Mouse (Mus musculus): ENCODE results near the gene Hspa1a. TPM values are rescaled to one million over a fixed set of nuclear protein-coding genes. Genes with fewer than 3 reads are reported as not detected.
"Not testable (repeated sequence)": the region's sequence is repeated elsewhere in the genome, so short reads cannot be mapped to it uniquely, and the experiment has no call there.

Hspa1a gene
- 3.7 and 4.4 TPM in 2 replicates for polyA plus RNA-seq (2015; fragmentation: Nextera tagmentation; extraction: Ambion mirVana)

DNA sequence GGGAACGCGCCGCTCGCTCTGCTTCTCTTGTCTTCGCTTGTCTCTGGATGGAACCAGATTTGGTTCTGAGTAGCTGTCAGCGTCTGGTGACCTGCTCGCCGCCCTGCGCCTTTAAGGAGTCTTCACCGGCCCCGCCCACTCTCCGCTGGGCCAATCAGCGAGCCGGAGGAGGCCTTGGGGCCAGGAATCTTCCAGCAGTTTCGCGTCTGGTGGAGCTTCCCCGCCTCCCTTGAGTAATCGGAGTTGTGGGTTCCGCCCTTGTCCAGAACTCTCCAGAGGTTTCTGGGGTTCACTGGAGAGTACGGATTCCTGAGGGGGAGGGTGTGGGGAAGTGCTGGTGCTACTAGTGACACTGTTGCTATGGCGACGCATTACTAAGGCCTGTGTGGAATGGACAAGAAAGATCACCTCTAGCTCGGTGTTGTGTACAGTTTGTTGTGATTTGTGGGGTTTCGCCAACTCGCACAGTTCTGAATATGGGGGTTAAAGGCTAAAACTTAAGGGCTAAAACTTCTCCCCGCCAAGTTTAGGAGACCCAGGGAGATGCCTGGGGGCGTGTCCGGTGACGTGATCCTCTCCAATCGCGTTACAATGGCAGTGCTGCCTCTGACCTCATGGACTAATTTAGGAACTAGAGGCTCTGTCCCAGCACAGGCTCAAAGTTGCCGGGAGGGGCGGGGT, at the start of gene Hspa1a, which contains the start of gene Hspa1l:
Gene Hspa1a (minus strand): TSS at position 88 of the 681 bp plus-strand sequence.
Gene Hspa1l (plus strand): TSS at position 635 of the 681 bp plus-strand sequence.
- H3K36me3 ChIP-seq, H3K27ac ChIP-seq, H3K9me3 ChIP-seq, H3K4me1 ChIP-seq: not testable (repeated sequence)
- Histone ChIP-seq H3K9ac (peak within 1 kb of the TSS; percentile 55), H3K4me3 (peak within 1 kb of the TSS; percentile 51), H3K4me2 (replicated peaks) (peak within 1 kb of the TSS; percentile 81), H3K27me3 (peaks cover 35% of the 10 kb centered on the region)
- peak; percentile 93 for ATAC-seq (ENCODE audit: low FRiP score, low read depth)
- WGBS = under 1% methylated on average over 32 of the region's 33 CpGs

GRCm38 (mm10) chr17:35021163-35021808, 49.3 kb upstream of the Hspa1a start:
- Histone ChIP-seq H3K4me2 (replicated peaks) (peak overlapping the region; percentile 46), H3K9ac (no peak overlapping the region), H3K4me1 (peaks cover 17% of the 10 kb centered on the region), H3K27me3 (no peaks in the 10 kb centered on the region), H3K4me3 (no peak overlapping the region), H3K9me3 (no peaks in the 10 kb centered on the region), H3K36me3 (peaks cover 16% of the 10 kb centered on the region), H3K27ac (no peak overlapping the region)
- 15% methylated on average over 17 of the region's 17 CpGs for WGBS
- ATAC-seq (ENCODE audit: low FRiP score, low read depth) = peak; percentile 20; the same call in 1 of the 2 replicates

GRCm38 (mm10) chr17:35020551-35020950, 48.6 kb upstream of the Hspa1a start:
- no peak overlapping the region for H3K9ac ChIP-seq

GRCm38 (mm10) chr17:35019894-35020293, 47.9 kb upstream of the Hspa1a start:
- Histone ChIP-seq H3K27ac (no peak overlapping the region), H3K4me1 (peaks cover 12% of the 10 kb centered on the region), H3K9me3 (no peaks in the 10 kb centered on the region), H3K4me2 (replicated peaks) (no peak overlapping the region), H3K36me3 (peaks cover 30% of the 10 kb centered on the region), H3K4me3 (no peak overlapping the region), H3K9ac (no peak overlapping the region), H3K27me3 (no peaks in the 10 kb centered on the region)
- 72% methylated on average over 11 of the region's 11 CpGs for WGBS
- no peak for ATAC-seq (ENCODE audit: low FRiP score, low read depth)

More at GRCm38 (mm10) chr17:35020551-35020950, 48.6 kb upstream of the Hspa1a start:
- Histone ChIP-seq H3K9me3 (no peaks in the 10 kb centered on the region), H3K27me3 (no peaks in the 10 kb centered on the region), H3K36me3 (peaks cover 23% of the 10 kb centered on the region), H3K4me1 (peaks cover 12% of the 10 kb centered on the region), H3K4me2 (replicated peaks) (no peak overlapping the region), H3K4me3 (no peak overlapping the region), H3K27ac (no peak overlapping the region)
- WGBS = 79% methylated on average over 8 of the region's 8 CpGs
- no peak for ATAC-seq (ENCODE audit: low FRiP score, low read depth)

DNA sequence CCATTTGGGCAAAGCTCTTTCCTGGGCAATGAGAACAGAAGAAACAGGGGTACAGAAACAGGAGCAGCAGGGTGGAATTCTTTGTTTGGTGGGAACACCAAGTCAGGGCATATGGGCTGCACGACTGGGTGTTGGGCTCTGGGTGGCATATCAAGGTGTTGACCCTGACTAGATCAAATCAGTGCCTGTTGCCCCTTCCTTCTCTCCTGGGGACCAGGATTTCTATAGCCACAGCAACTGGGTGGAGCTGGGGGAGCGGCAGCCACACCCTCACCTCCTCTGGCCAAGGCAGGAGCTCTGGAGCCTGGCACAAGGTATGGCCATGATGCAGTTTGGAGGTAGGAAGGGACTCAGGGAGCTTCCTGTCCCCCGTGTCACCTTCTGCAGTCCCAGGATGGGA, 46.2 kb upstream of the Hspa1a start:
- no peak overlapping the region for H3K9ac ChIP-seq
- H3K4me2 ChIP-seq (replicated peaks) = no peak overlapping the region
- no peak overlapping the region for H3K4me3 ChIP-seq
- no peak overlapping the region for H3K27ac ChIP-seq
- H3K27me3 ChIP-seq = no peaks in the 10 kb centered on the region
- no peak for ATAC-seq (ENCODE audit: low FRiP score, low read depth)
- peaks cover 12% of the 10 kb centered on the region for H3K4me1 ChIP-seq
- peaks cover 47% of the 10 kb centered on the region for H3K36me3 ChIP-seq
- WGBS = 86% methylated on average over 3 of the region's 3 CpGs
- H3K9me3 ChIP-seq = no peaks in the 10 kb centered on the region

GRCm38 (mm10) chr17:35017706-35018030, 45.7 kb upstream of the Hspa1a start:
- no peak overlapping the region; the same call in 1 of the 2 replicates for H3K9ac ChIP-seq
- H3K4me1 ChIP-seq = peaks cover 12% of the 10 kb centered on the region
- no peak overlapping the region for H3K4me2 ChIP-seq (replicated peaks)
- WGBS = 70% methylated on average over 14 of the region's 14 CpGs
- no peaks in the 10 kb centered on the region for H3K27me3 ChIP-seq
- H3K4me3 ChIP-seq = no peak overlapping the region
- H3K9me3 ChIP-seq = no peaks in the 10 kb centered on the region
- peaks cover 52% of the 10 kb centered on the region for H3K36me3 ChIP-seq
- no peak overlapping the region for H3K27ac ChIP-seq
- ATAC-seq (ENCODE audit: low FRiP score, low read depth) = no peak

GRCm38 (mm10) chr17:35016791-35017705, 45.1 kb upstream of the Hspa1a start:
- no peak overlapping the region for H3K27ac ChIP-seq
- no peak for ATAC-seq (ENCODE audit: low FRiP score, low read depth)
- no peaks in the 10 kb centered on the region for H3K9me3 ChIP-seq
- H3K4me1 ChIP-seq = peaks cover 12% of the 10 kb centered on the region
- peak overlapping the region; percentile 35; the same call in 1 of the 2 replicates for H3K9ac ChIP-seq
- H3K27me3 ChIP-seq = no peaks in the 10 kb centered on the region
- H3K4me2 ChIP-seq (replicated peaks) = no peak overlapping the region
- 78% methylated on average over 10 of the region's 10 CpGs for WGBS
- peaks cover 58% of the 10 kb centered on the region for H3K36me3 ChIP-seq
- no peak overlapping the region for H3K4me3 ChIP-seq

GRCm38 (mm10) chr17:35016376-35016775, 44.4 kb upstream of the Hspa1a start, which contains the start of gene Vwa7:
TSS of gene Vwa7 (plus strand) at chr17:35016579.
- no peaks in the 10 kb centered on the region for H3K27me3 ChIP-seq
- no peak within 1 kb of the TSS for H3K27ac ChIP-seq
- H3K4me1 ChIP-seq = peaks cover 7% of the 10 kb centered on the region
- ATAC-seq (ENCODE audit: low FRiP score, low read depth) = no peak
- H3K9ac ChIP-seq = peak within 1 kb of the TSS; percentile 35; the same call in 1 of the 2 replicates
- no peak within 1 kb of the TSS for H3K4me2 ChIP-seq (replicated peaks)
- no peaks in the 10 kb centered on the region for H3K9me3 ChIP-seq
- H3K36me3 ChIP-seq = peaks cover 65% of the 10 kb centered on the region
- no peak within 1 kb of the TSS for H3K4me3 ChIP-seq
- 62% methylated on average over 12 of the region's 12 CpGs for WGBS

DNA sequence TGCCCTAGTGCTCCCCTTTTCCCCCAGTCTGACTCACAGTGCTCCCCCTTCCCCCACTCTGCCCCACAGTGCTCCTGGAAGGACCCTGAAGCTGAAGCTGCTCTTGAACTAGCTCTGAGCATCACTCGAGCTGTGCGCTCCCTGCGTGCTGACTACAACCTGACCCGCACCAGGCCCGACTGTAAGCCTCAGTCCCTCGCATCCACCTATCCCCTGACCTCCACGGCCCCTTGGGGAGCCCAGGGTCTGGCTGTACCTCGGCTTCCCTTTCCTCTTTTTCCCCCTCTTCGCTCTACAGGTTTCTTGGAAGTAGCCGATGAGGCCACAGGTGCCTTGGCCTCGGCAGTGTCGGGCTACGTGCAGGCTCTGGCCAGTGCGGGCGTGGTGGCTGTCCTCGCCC, 43.3 kb upstream of the Hspa1a start:
- Histone ChIP-seq H3K4me3 (no peak overlapping the region), H3K9ac (no peak overlapping the region), H3K36me3 (peaks cover 76% of the 10 kb centered on the region), H3K4me1 (no peaks in the 10 kb centered on the region; the same call in 1 of the 2 replicates), H3K27ac (no peak overlapping the region), H3K9me3 (no peaks in the 10 kb centered on the region), H3K27me3 (no peaks in the 10 kb centered on the region), H3K4me2 (replicated peaks) (no peak overlapping the region)
- no peak for ATAC-seq (ENCODE audit: low FRiP score, low read depth)
- WGBS = 90% methylated on average over 16 of the region's 16 CpGs

- H3K4me3 ChIP-seq = no peak overlapping the region
- 84% methylated on average over 6 of the region's 6 CpGs for WGBS
- peaks cover 95% of the 10 kb centered on the region for H3K36me3 ChIP-seq
- no peak overlapping the region for H3K27ac ChIP-seq
- H3K27me3 ChIP-seq = no peaks in the 10 kb centered on the region
- H3K4me2 ChIP-seq (replicated peaks) = no peak overlapping the region
- no peaks in the 10 kb centered on the region for H3K9me3 ChIP-seq
- H3K4me1 ChIP-seq = no peaks in the 10 kb centered on the region; the same call in 1 of the 2 replicates
- H3K9ac ChIP-seq = no peak overlapping the region
- ATAC-seq (ENCODE audit: low FRiP score, low read depth) = no peak
Measured at GRCm38 (mm10) chr17:35013221-35013620, 41.3 kb upstream of the Hspa1a start.

DNA sequence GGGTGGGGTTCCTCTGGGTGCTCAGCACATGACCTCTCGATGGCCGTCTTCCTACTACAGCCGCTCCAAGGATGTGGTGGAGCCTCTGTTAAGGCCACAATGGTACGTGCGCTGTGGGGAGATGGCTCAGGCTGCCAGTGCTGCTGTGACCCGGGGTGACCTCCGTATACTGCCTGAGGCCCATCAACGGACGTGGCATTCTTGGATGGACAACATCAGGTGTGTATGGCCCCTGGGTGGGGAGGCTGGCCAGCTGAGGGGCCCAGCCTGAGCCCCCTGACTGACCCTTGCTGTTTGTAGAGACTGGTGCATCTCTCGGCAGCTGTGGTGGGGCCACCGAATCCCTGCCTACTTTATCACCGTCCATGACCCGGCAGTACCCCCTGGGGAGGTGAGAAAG, 40.5 kb upstream of the Hspa1a start:
- ATAC-seq (ENCODE audit: low FRiP score, low read depth) = no peak
- H3K4me1 ChIP-seq = no peaks in the 10 kb centered on the region; the same call in 1 of the 2 replicates
- H3K9me3 ChIP-seq = no peaks in the 10 kb centered on the region
- no peak overlapping the region for H3K9ac ChIP-seq
- WGBS = 80% methylated on average over 13 of the region's 13 CpGs
- H3K36me3 ChIP-seq = peaks cover 98% of the 10 kb centered on the region
- no peak overlapping the region for H3K4me2 ChIP-seq (replicated peaks)
- no peak overlapping the region for H3K4me3 ChIP-seq
- no peak overlapping the region for H3K27ac ChIP-seq
- H3K27me3 ChIP-seq = no peaks in the 10 kb centered on the region

- H3K9ac ChIP-seq = no peak overlapping the region
- H3K36me3 ChIP-seq = peaks cover 99% of the 10 kb centered on the region
- H3K4me3 ChIP-seq = no peak overlapping the region
- no peaks in the 10 kb centered on the region for H3K27me3 ChIP-seq
- H3K4me1 ChIP-seq = no peaks in the 10 kb centered on the region; the same call in 1 of the 2 replicates
- 93% methylated on average over 8 of the region's 8 CpGs for WGBS
- no peak for ATAC-seq (ENCODE audit: low FRiP score, low read depth)
- H3K9me3 ChIP-seq = no peaks in the 10 kb centered on the region
- no peak overlapping the region for H3K27ac ChIP-seq
- no peak overlapping the region for H3K4me2 ChIP-seq (replicated peaks)
Measured at GRCm38 (mm10) chr17:35011440-35011839, 39.5 kb upstream of the Hspa1a start.
